Mouse (Mus musculus) midbrain, postnatal 0 days (tissue): ENCODE results near the gene Tmem44. TPM values are rescaled to one million over a fixed set of nuclear protein-coding genes. Genes with fewer than 3 reads are reported as not detected.

Experiments
- ATAC-seq: fragments of 200-750 bp; cut with Nextera tagmentation; 2 replicates; pipeline ENCODE4 v1.8.0; 2017; ENCODE audit warnings: moderate number of reproducible peaks, mild to moderate bottlenecking, moderate TSS enrichment, moderate library complexity; ENCODE audit not compliant: low FRiP score
- DNase-seq: peaks from one replicate; pipeline ENCODE4 v3.0.0-alpha.2; 2015; ENCODE audit warnings: low spot score
- H3K27ac ChIP-seq: fragments of 300-500 bp; sonication (generic); 2 replicates; pipeline ENCODE4 v1.5.1; 2014; ENCODE audit warnings: low read depth, mild to moderate bottlenecking, low read length, mixed read lengths
- H3K27me3 ChIP-seq: fragments of 300-500 bp; sonication (generic); 2 replicates; pipeline ENCODE4 v1.6.1; 2014; ENCODE audit warnings: low read length, control low read depth, mixed read lengths; ENCODE audit not compliant: insufficient read depth
- H3K36me3 ChIP-seq: fragments of 300-500 bp; sonication (generic); 2 replicates; pipeline ENCODE4 v1.6.1; 2014; ENCODE audit warnings: low read length, control low read depth, mixed read lengths; ENCODE audit not compliant: insufficient read depth
- H3K4me1 ChIP-seq: fragments of 300-500 bp; sonication (generic); 2 replicates; pipeline ENCODE4 v1.6.1; 2014; ENCODE audit warnings: mild to moderate bottlenecking, control low read depth, antibody characterized with exemption, low read length, mixed read lengths; ENCODE audit not compliant: insufficient read depth
- H3K4me2 ChIP-seq: fragments of 300-500 bp; sonication (generic); 2 replicates; pipeline ENCODE4 v1.6.1; 2014; ENCODE audit warnings: low read depth, mild to moderate bottlenecking, low read length, mixed read lengths; ENCODE audit not compliant: poor library complexity, severe bottlenecking
- H3K4me3 ChIP-seq: fragments of 300-500 bp; sonication (generic); 2 replicates; pipeline ENCODE4 v1.5.1; 2014; ENCODE audit warnings: low read depth, mild to moderate bottlenecking, low read length, moderate library complexity
- H3K9ac ChIP-seq: fragments of 300-500 bp; sonication (generic); replicated peaks from 2 replicates; pipeline ENCODE4 v1.6.1; 2014; ENCODE audit warnings: mild to moderate bottlenecking, low read length, moderate library complexity, mixed read lengths; ENCODE audit not compliant: poor library complexity, severe bottlenecking
- H3K9me3 ChIP-seq: fragments of 300-500 bp; sonication (generic); 2 replicates; pipeline ENCODE4 v1.6.1; 2016; ENCODE audit warnings: low read length, control low read depth
- CTCF ChIP-seq: IDR thresholded peaks from 2 replicates; pipeline ENCODE4 v1.5.1; 2016; ENCODE audit warnings: antibody characterized with exemption, mild to moderate bottlenecking
- WGBS: fragments of 180-500 bp; shearing (Covaris S2); extraction: QIAGEN DNeasy Blood & Tissue Kit; methylation state at CpG from one replicate; pipeline ENCODE4 v1.1.7; 2014; 5-methylcytosine and 5-hydroxymethylcytosine counted together
- polyA plus RNA-seq: library from polyadenylated mRNA; unstranded; fragments of >200 nt; fragmentation: Nextera tagmentation; extraction: Ambion mirVana; gene quantifications from 2 replicates; pipeline ENCODE4 v1.2.1, GENCODE M21; 2015
- total RNA-seq: library from RNA; depleted of rRNA; stranded (reverse); fragments of >200 nt; gene quantifications from 2 replicates; pipeline ENCODE4 v1.2.3, GENCODE M21; 2014

The Tmem44 gene
- total and polyA plus RNA-seq, 2 experiments from 2014 or later, result 64.3 to 114 TPM

- TF ChIP-seq CTCF, result no peak
- 67% methylated on average over 7 of the region's 7 CpGs for WGBS
- Histone ChIP-seq H3K9me3 (no peaks in the 10 kb centered on the region), H3K27me3 (no peaks in the 10 kb centered on the region), H3K4me1 (peaks cover 15% of the 10 kb centered on the region), H3K27ac (peak overlapping the region; percentile 96), H3K36me3 (peaks cover 15% of the 10 kb centered on the region; the same call in 1 of the 2 replicates), H3K4me3 (peak overlapping the region; percentile 87), H3K9ac (peak overlapping the region; percentile 97), H3K4me2 (peak overlapping the region; percentile 76)
- ATAC-seq (no peak; the same call in 1 of the 2 replicates), DNase-seq (no peak)
Observed at GRCm38 (mm10) chr16:30549516-30549915, 1.1 kb downstream of the Tmem44 start.

- Histone ChIP-seq H3K4me2 (peak overlapping the region; percentile 76), H3K36me3 (peaks cover 19% of the 10 kb centered on the region), H3K27ac (no peak overlapping the region), H3K9me3 (no peaks in the 10 kb centered on the region), H3K27me3 (no peaks in the 10 kb centered on the region), H3K4me1 (peaks cover 15% of the 10 kb centered on the region), H3K4me3 (peak overlapping the region; percentile 87; the same call in 1 of the 2 replicates), H3K9ac (peak overlapping the region; percentile 97)
- TF ChIP-seq CTCF, result no peak
- 85% methylated on average over 5 of the region's 5 CpGs for WGBS
- DNase-seq, result no peak
- no peak for ATAC-seq
Observed at GRCm38 (mm10) chr16:30548291-30548690, 2.4 kb downstream of the Tmem44 start.

GRCm38 (mm10) chr16:30544693-30545092 lies 5.9 kb downstream of the Tmem44 start:
- Histone ChIP-seq H3K27ac (no peak overlapping the region), H3K9ac (no peak overlapping the region), H3K36me3 (peaks cover 33% of the 10 kb centered on the region), H3K4me3 (no peak overlapping the region), H3K4me1 (peaks cover 15% of the 10 kb centered on the region), H3K9me3 (no peaks in the 10 kb centered on the region), H3K4me2 (no peak overlapping the region), H3K27me3 (no peaks in the 10 kb centered on the region)
- TF ChIP-seq CTCF, result no peak
- 91% methylated on average over 4 of the region's 4 CpGs for WGBS
- ATAC-seq (no peak), DNase-seq (no peak)

GRCm38 (mm10) chr16:30543386-30543785 lies 7.3 kb downstream of the Tmem44 start:
- ATAC-seq (no peak), DNase-seq (no peak)
- Histone ChIP-seq H3K9ac (no peak overlapping the region), H3K4me1 (0 out of 2 replicates have a peak, but pooled peaks cover 2% of the 10 kb centered on the region), H3K27ac (no peak overlapping the region), H3K36me3 (peaks cover 33% of the 10 kb centered on the region), H3K27me3 (no peaks in the 10 kb centered on the region), H3K4me3 (no peak overlapping the region), H3K4me2 (no peak overlapping the region), H3K9me3 (no peaks in the 10 kb centered on the region)
- WGBS, result 91% methylated on average over 9 of the region's 9 CpGs
- TF ChIP-seq CTCF, result no peak

GRCm38 (mm10) chr16:30542826-30543225 lies 7.8 kb downstream of the Tmem44 start:
- no peak for TF ChIP-seq CTCF
- H3K9me3 ChIP-seq, result no peaks in the 10 kb centered on the region
- H3K27me3 ChIP-seq, result no peaks in the 10 kb centered on the region
- no peaks in the 10 kb centered on the region for H3K4me1 ChIP-seq
- H3K27ac ChIP-seq, result no peak overlapping the region
- H3K4me2 ChIP-seq, result no peak overlapping the region
- ATAC-seq, result no peak
- peaks cover 33% of the 10 kb centered on the region for H3K36me3 ChIP-seq
- 78% methylated on average over 6 of the region's 6 CpGs for WGBS
- H3K4me3 ChIP-seq, result no peak overlapping the region
- no peak overlapping the region for H3K9ac ChIP-seq
- no peak for DNase-seq

GRCm38 (mm10) chr16:30540107-30541001 lies 10.3 kb downstream of the Tmem44 start:
- Histone ChIP-seq H3K4me2 (no peak overlapping the region), H3K27ac (no peak overlapping the region)
- no peak for ATAC-seq

More at GRCm38 (mm10) chr16:30540107-30541001, 10.3 kb downstream of the Tmem44 start:
- WGBS, result 65% methylated on average over 20 of the region's 20 CpGs
- no peaks in the 10 kb centered on the region for H3K4me1 ChIP-seq
- no peak for TF ChIP-seq CTCF
- H3K27me3 ChIP-seq, result no peaks in the 10 kb centered on the region
- no peak overlapping the region for H3K9ac ChIP-seq
- DNase-seq, result no peak
- H3K36me3 ChIP-seq, result peaks cover 23% of the 10 kb centered on the region
- H3K9me3 ChIP-seq, result no peaks in the 10 kb centered on the region
- no peak overlapping the region for H3K4me3 ChIP-seq
